Mouse (Mus musculus) heart, adult 18-20 months (tissue): Measurements from ENCODE around the gene Pira2. TPM values are rescaled to one million over a fixed set of nuclear protein-coding genes. Genes with fewer than 3 reads are reported as not detected.
A peak's percentile ranks its signal among the peaks of the same experiment; 100 is the strongest.
"Not testable (repeated sequence)": the region's sequence is repeated elsewhere in the genome, so short reads cannot be mapped to it uniquely, and the experiment has no call there.

Experiments
- DNase-seq, 2 experiments: peaks; one replicate each; pipeline ENCODE4 v3.0.0; 2021 to 2022; ENCODE audit warnings: mixed read lengths in 1 of 2
- long read RNA-seq, 2 experiments: library from polyadenylated mRNA; stranded (forward); transcript quantifications; one replicate each; pipeline ENCODE4 v2.0.0; 2021
- total RNA-seq, 2 experiments: library from RNA; stranded (reverse); gene quantifications; 2 replicates each; pipeline ENCODE4 v1.2.3; 2021

Pira2 gene
- total RNA-seq: under 1 TPM; 0.26 to 0.57 TPM
- long read RNA-seq, experiment 1: 0 reads
- long read RNA-seq, experiment 2: 0 reads

- not testable (repeated sequence) for DNase-seq
Measured at GRCm38 (mm10) chr7:3844951-3845350, at the start of gene Pira2. TSS of gene Pira2 (minus strand) at chr7:3845051.

- DNase-seq: not testable (repeated sequence)
Measured at GRCm38 (mm10) chr7:3875032-3875431, 30.2 kb upstream of the Pira2 start.

DNA sequence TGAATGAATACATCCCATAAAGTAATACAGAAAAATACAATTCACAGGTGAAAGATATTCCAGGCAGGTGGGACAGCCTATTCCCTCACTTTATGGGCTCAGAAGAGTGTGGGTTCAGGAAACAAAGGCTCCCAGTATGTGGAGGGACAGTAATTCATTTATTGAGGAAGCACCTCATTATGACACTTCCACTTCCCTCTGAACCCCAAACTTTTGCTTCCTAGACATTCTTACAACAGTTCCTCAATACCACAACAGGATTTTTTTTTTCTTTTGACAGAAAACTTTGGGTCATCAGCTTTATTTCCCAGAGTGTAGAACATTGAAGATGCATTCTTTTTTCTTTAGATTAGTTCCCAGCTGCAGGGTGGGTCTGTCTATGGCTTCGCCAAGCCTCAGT, 7.0 kb downstream of the Pira2 start:
- not testable (repeated sequence) for DNase-seq

- DNase-seq: not testable (repeated sequence)
Measured at GRCm38 (mm10) chr7:3830633-3831032, 14.2 kb downstream of the Pira2 start.

DNA sequence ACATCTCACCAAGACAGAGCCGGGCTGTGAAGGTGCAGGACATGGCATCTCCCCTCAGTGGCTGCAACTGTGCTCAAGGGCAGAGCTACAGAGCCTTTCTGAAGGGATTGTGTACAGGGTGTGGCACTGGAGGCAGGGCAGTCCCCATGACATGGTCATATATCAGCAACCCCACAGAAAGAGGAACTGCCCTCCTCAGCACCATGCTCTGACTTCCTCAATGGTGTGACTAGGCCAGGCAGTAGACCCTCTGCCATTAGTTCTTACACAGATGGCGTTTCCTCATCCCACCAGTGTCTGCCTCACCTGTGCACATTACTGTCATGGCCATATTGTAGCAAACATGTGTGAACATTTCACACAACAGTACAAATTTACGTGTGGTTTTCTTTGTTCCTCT, 19.3 kb downstream of the Pira2 start, which contains the start of gene Gm15448:
Gm15448 (minus strand) TSS at position 89 of the 400 bp plus-strand sequence.
- not testable (repeated sequence) for DNase-seq

DNA sequence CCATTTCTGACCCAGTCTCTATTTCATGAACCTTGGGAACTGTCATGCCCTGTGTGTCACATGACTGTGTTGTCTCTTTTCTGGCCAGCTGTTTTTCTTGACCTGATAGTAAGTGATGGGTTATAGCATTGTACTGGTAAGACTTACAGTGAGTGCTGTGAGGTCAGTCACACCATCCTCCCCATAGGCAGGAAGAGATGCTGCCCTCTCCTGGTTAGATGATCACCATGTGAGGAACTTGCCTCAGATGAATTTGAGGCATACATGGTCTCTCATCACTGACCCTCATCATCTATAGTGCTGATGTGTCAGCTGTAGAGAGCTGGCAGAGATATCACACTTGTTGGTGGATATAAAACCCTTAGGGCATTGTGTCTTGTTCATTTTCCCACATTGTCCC, 32.9 kb downstream of the Pira2 start:
- DNase-seq: not testable (repeated sequence)

- not testable (repeated sequence) for DNase-seq
Measured at GRCm38 (mm10) chr7:3802935-3803334, 41.9 kb downstream of the Pira2 start.

- not testable (repeated sequence) for DNase-seq
Measured at GRCm38 (mm10) chr7:3799940-3800339, 44.9 kb downstream of the Pira2 start.

- DNase-seq: peak in 1 of 2 experiments; percentile 0
Measured at GRCm38 (mm10) chr7:3796286-3796685, 48.6 kb downstream of the Pira2 start.

Other genes starting within 250 kb of the Pira2 start
- gene Oscar, start 228.9 kb downstream of the Pira2 start, total RNA-seq: not detected
- 1,000 to 10,000 TPM; 1,902 to 1,920 TPM for gene Ndufa3, start 227.7 kb downstream of the Pira2 start, total RNA-seq
- gene Tfpt, start 215.1 kb downstream of the Pira2 start, total RNA-seq: 10 to 100 TPM; 18.2 to 18.9 TPM
- gene Prpf31, start 215.1 kb downstream of the Pira2 start, total RNA-seq: 10 to 100 TPM; 22.4 to 26.0 TPM
- 10 to 100 TPM; 17.8 to 23.0 TPM for gene Cnot3, start 199.8 kb downstream of the Pira2 start, total RNA-seq
- gene Leng1, start 179.2 kb downstream of the Pira2 start, total RNA-seq: 10 to 100 TPM; 12.6 to 12.7 TPM
- 1 to 10 TPM; 1.1 to 1.4 TPM for gene Tmc4, start 167.5 kb downstream of the Pira2 start, total RNA-seq
- gene Tsen34, start 152.2 kb downstream of the Pira2 start, total RNA-seq: 10 to 100 TPM; 68.7 to 70.3 TPM
- 10 to 100 TPM; 19.8 to 21.5 TPM for gene Mboat7, start 151.5 kb downstream of the Pira2 start, total RNA-seq
- 100 to 1,000 TPM; 640 to 688 TPM for gene Rps9, start 141.1 kb downstream of the Pira2 start, total RNA-seq
- gene Pirb, start 124.7 kb downstream of the Pira2 start, total RNA-seq: 1 to 10 TPM; 1.5 to 2.0 TPM
- under 1 TPM; 0.22 to 0.26 TPM for gene Gm15448, start 19.4 kb downstream of the Pira2 start, total RNA-seq
- not detected for gene Gm14548, start 53.1 kb upstream of the Pira2 start, total RNA-seq
- gene Lilra6, start 70.5 kb upstream of the Pira2 start, total RNA-seq: under 1 TPM; 0.30 to 0.33 TPM
- gene Lair1, start 218.2 kb upstream of the Pira2 start, total RNA-seq: 1 to 10 TPM in 1 of 2 experiments, under 1 TPM in 1; 0.89 to 1.1 TPM